Mouse (Mus musculus) E14TG2a.4 (cell line): ENCODE measurements around the gene Gpr15.

ENCODE experiments used
- CTCF ChIP-seq: conservative IDR thresholded peaks from 2 replicates; pipeline ENCODE4 v1.5.1; 2014; ENCODE audit warnings: low read length
- POU5F1 ChIP-seq: IDR thresholded peaks from 2 replicates; pipeline ENCODE4 v1.6.1; 2014; ENCODE audit warnings: low read length, borderline replicate concordance

DNA sequence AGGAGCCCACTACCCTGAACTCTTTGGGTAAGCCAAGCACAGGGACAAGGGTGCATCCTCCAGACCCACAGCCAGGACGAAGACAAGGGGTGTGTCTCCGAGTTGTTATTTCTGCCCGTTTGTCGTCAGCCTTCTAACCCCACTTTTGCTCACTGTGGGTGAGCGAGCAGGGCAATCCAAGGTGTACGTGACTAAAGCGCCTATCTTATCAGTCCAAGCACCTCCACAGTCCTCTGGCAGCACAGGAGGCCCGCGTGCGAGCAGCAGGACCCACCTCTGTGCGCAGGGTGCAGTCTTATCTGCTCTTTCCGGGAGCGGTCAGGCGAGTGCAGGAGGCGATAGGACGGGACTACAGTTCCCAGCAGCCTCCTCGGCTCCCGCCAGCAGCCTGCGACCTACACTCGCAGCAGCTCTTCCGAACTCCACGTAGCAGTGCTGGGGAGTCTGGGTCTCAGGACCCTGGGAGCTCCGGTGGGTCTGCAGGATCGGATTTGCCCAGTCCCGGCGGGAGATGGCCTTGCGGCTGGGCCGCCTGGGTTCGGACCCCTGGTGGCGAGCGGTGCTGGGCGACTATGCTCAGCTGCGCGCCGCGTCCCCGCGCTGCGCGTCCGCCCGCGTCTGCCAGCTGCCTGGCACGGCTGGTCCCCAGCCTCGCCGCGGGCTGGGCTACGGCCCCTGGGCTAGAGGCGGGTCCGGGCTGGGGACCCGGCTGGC lies 48.8 kb downstream of the Gpr15 start, which contains the start of gene Cpox:
- TF ChIP-seq CTCF (no peak), POU5F1 (no peak)
